Mouse (Mus musculus): ENCODE results near the gene Gm45337. TPM values are rescaled to one million over a fixed set of nuclear protein-coding genes. Genes with fewer than 3 reads are reported as not detected.
"Not testable (repeated sequence)": the region's sequence is repeated elsewhere in the genome, so short reads cannot be mapped to it uniquely, and the experiment has no call there.

Gm45337 gene
- polyA plus RNA-seq (2015; fragmentation: Nextera tagmentation; extraction: Ambion mirVana) = not detected in 2 replicates

DNA sequence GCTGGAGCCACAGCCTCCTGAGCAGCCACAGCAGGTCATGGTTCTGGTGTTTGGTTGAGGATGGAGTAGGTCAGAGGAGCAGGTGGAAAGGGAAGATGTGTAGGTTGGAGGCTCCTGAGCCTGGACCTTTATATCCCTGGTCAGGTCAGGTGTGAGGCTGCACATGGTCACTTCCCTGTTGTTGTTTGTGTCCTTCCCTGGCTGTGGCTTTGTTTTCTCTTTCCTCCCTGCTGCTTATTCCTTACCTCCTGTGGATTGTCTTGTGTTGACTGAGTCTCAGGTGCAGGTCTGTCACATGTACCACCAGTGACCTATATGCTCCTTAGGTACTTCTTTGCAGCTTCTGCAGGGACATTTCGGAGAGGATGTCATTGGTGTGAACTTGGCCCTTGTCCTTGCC is at the start of gene Gm45337:
Gene Gm45337, minus strand, starts transcription at position 101 of the 400 bp plus-strand sequence.
- Histone ChIP-seq H3K4me3 (ENCODE audit: low read depth, low read length) (no peak within 1 kb of the TSS), H3K4me1 (ENCODE audit: control insufficient read depth, low read depth, low read length) (no peaks in the 10 kb centered on the region), H3K36me3 (ENCODE audit: control insufficient read depth, insufficient read depth) (no peaks in the 10 kb centered on the region), H3K9ac (ENCODE audit: low read depth, low read length) (no peak within 1 kb of the TSS), H3K27me3 (ENCODE audit: control insufficient read depth, insufficient read depth, low read depth, low read length) (no peaks in the 10 kb centered on the region), H3K27ac (ENCODE audit: low read length) (no peak within 1 kb of the TSS), H3K4me2 (ENCODE audit: low read depth, low read length) (no peak within 1 kb of the TSS), H3K9me3 (replicated peaks; ENCODE audit: control insufficient read depth, low read length) (no peaks in the 10 kb centered on the region)
- 42% methylated on average over 1 of the region's 1 CpGs for WGBS (ENCODE audit: insufficient replicate concordance)
- ATAC-seq (ENCODE audit: low read depth) = no peak

DNA sequence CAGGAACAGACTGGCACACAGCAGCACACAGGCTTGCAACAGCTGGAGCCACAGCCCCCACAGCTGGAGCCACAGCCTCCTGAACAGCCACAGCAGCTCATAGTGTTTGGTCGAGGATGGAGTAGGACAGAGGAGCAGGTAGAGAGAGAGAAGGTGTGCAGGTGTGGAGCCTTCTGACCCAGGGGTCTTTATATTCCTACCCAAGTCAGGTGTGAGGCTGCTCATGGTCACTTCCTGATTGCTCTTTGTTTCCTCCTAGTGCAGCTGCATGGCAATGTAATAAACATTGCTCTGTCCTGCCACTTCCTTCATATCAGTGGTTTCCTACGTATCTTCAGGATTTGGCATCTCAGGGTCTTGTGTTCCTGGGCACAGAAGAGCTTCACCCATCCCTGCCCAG is 45.9 kb upstream of the Gm45337 start, which contains the start of gene Gm10153:
Gene Gm10153, minus strand, starts transcription at position 101 of the 400 bp plus-strand sequence.
- WGBS (ENCODE audit: insufficient replicate concordance) = 17% methylated on average over 2 of the region's 2 CpGs
- Histone ChIP-seq H3K9me3 (replicated peaks; ENCODE audit: control insufficient read depth, low read length) (no peaks in the 10 kb centered on the region), H3K27me3 (ENCODE audit: control insufficient read depth, insufficient read depth, low read depth, low read length) (no peaks in the 10 kb centered on the region), H3K4me1 (ENCODE audit: control insufficient read depth, low read depth, low read length) (no peaks in the 10 kb centered on the region), H3K27ac (ENCODE audit: low read length) (no peak within 1 kb of the TSS), H3K9ac (ENCODE audit: low read depth, low read length) (no peak within 1 kb of the TSS), H3K36me3 (ENCODE audit: control insufficient read depth, insufficient read depth) (no peaks in the 10 kb centered on the region), H3K4me3 (ENCODE audit: low read depth, low read length) (no peak within 1 kb of the TSS), H3K4me2 (ENCODE audit: low read depth, low read length) (no peak within 1 kb of the TSS)
- no peak for ATAC-seq (ENCODE audit: low read depth)

DNA sequence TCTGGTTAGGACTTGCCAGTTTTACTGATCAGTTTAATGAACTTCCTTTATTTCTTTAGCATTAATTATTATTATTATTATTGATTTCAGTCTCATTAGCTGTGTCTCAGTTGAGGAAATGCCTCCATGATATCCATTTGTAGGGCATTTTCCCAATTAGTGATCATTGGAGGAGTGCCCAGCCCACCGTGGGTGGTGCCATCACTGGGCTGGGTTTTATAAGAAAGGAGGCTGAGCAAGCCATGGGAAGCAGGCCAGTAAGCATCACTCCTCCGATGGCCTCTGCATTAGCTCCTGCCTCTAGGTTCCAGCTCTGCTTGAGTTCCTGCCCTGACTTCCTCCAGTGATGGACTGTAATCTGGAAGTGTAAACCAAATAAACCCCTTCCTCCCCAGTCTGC is 43.7 kb upstream of the Gm45337 start:
- ATAC-seq (ENCODE audit: low read depth) = no peak
- no peak overlapping the region for H3K4me2 ChIP-seq (ENCODE audit: low read depth, low read length)
- H3K9me3 ChIP-seq (replicated peaks; ENCODE audit: control insufficient read depth, low read length) = no peaks in the 10 kb centered on the region
- H3K27me3 ChIP-seq (ENCODE audit: control insufficient read depth, insufficient read depth, low read depth, low read length) = no peaks in the 10 kb centered on the region
- H3K9ac ChIP-seq (ENCODE audit: low read depth, low read length) = no peak overlapping the region
- 62% methylated on average over 2 of the region's 2 CpGs for WGBS (ENCODE audit: insufficient replicate concordance)
- no peak overlapping the region for H3K27ac ChIP-seq (ENCODE audit: low read length)
- no peak overlapping the region for H3K4me3 ChIP-seq (ENCODE audit: low read depth, low read length)
- H3K4me1 ChIP-seq (ENCODE audit: control insufficient read depth, low read depth, low read length) = no peaks in the 10 kb centered on the region
- H3K36me3 ChIP-seq (ENCODE audit: control insufficient read depth, insufficient read depth) = no peaks in the 10 kb centered on the region

DNA sequence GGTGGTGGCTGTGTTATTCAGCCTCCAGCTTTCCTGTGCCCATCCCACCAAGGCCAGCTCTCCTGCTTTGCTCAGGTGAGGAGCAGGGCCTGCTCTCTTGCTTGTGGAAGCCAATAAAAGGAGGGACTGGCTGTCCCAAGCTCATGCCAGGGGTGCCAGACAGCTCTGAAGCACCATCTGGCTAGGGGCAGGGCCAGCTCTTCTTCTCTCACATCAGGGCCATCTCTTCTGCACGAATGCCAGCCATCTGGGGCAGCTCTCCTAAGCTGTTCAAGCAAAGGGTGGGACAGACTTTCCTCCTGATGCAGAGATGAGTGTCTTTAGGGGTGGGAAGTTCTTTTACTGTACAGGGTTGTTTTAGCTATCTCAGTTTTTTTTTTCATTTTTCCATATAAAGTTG is 36.6 kb upstream of the Gm45337 start:
- Histone ChIP-seq H3K9me3 (replicated peaks; ENCODE audit: control insufficient read depth, low read length) (no peaks in the 10 kb centered on the region), H3K4me1 (ENCODE audit: control insufficient read depth, low read depth, low read length) (no peaks in the 10 kb centered on the region), H3K4me3 (ENCODE audit: low read depth, low read length) (no peak overlapping the region), H3K4me2 (ENCODE audit: low read depth, low read length) (no peak overlapping the region), H3K9ac (ENCODE audit: low read depth, low read length) (no peak overlapping the region), H3K27me3 (ENCODE audit: control insufficient read depth, insufficient read depth, low read depth, low read length) (no peaks in the 10 kb centered on the region), H3K36me3 (ENCODE audit: control insufficient read depth, insufficient read depth) (no peaks in the 10 kb centered on the region), H3K27ac (ENCODE audit: low read length) (no peak overlapping the region)
- WGBS (ENCODE audit: insufficient replicate concordance) = 21% methylated on average over 1 of the region's 1 CpGs
- no peak for ATAC-seq (ENCODE audit: low read depth)

DNA sequence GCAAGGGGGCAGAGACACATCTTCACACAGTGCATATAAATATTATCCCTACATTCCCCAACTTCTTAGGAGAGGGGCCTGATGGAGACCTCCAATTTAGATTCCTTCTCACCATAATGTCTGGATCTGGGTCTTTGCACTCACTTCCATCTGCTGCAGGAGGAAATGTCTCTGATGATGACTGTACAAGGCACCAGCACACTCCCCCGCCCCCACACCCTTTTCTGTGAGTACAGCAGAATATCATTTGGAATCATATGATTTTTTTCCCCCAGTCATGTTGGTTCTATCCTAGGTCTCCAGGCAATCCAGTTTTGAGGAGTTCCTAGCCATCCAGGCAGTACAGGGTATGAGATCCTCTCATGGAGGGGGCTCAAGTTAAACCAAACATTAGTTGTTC is 34.3 kb upstream of the Gm45337 start:
- H3K36me3 ChIP-seq (ENCODE audit: control insufficient read depth, insufficient read depth) = no peaks in the 10 kb centered on the region
- H3K27ac ChIP-seq (ENCODE audit: low read length) = no peak overlapping the region
- no peaks in the 10 kb centered on the region for H3K27me3 ChIP-seq (ENCODE audit: control insufficient read depth, insufficient read depth, low read depth, low read length)
- 55% methylated on average over 1 of the region's 1 CpGs for WGBS (ENCODE audit: insufficient replicate concordance)
- no peak overlapping the region for H3K9ac ChIP-seq (ENCODE audit: low read depth, low read length)
- H3K9me3 ChIP-seq (replicated peaks; ENCODE audit: control insufficient read depth, low read length) = no peaks in the 10 kb centered on the region
- no peaks in the 10 kb centered on the region for H3K4me1 ChIP-seq (ENCODE audit: control insufficient read depth, low read depth, low read length)
- no peak for ATAC-seq (ENCODE audit: low read depth)
- no peak overlapping the region for H3K4me2 ChIP-seq (ENCODE audit: low read depth, low read length)
- no peak overlapping the region for H3K4me3 ChIP-seq (ENCODE audit: low read depth, low read length)

DNA sequence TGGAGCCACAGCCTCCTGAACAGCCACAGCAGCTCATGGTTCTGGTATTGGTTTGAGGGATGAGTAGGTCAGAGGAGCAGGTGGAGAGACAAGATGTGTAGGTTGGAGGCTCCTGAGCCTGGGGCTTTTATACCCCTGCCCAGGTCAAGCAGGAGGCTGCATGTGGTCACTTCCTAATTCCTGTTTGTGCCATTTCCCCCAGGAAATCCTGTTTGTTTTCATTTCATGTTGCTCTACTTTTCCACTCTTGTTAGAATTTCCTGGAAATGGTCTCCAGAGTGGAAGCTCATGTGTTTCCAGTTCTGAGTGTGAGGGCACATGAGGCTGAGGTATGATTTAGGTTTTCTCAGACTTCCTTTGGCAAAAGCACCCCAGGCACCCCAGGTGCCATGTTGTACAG is 31.5 kb upstream of the Gm45337 start, which contains the start of gene Krtap5-2:
Gene Krtap5-2, minus strand, starts transcription at position 101 of the 400 bp plus-strand sequence.
- not testable (repeated sequence) for H3K4me2 ChIP-seq (ENCODE audit: low read depth, low read length); H3K9me3 ChIP-seq (replicated peaks; ENCODE audit: control insufficient read depth, low read length); H3K27ac ChIP-seq (ENCODE audit: low read length); H3K9ac ChIP-seq (ENCODE audit: low read depth, low read length); H3K4me1 ChIP-seq (ENCODE audit: control insufficient read depth, low read depth, low read length); ATAC-seq (ENCODE audit: low read depth); H3K4me3 ChIP-seq (ENCODE audit: low read depth, low read length); H3K27me3 ChIP-seq (ENCODE audit: control insufficient read depth, insufficient read depth, low read depth, low read length); H3K36me3 ChIP-seq (ENCODE audit: control insufficient read depth, insufficient read depth)

DNA sequence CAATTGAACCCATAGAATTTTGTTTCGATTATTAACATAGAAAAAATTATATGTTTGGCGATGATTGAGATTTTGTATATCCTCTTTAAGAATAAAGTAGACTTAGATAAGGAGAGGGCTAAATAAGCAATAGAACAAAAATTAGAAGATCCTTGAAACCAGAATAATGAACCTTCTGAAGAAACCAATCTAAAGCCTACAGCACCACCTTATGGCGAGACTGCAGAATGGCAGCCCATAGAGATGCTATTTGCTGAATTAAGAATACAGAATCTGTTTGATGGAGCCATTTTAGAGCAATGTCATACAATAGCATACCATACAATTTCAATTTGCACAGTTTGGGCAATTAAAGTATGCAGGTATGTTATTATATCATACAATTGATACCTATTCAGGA is 25.4 kb upstream of the Gm45337 start:
- Histone ChIP-seq H3K4me2 (ENCODE audit: low read depth, low read length) (no peak overlapping the region), H3K27ac (ENCODE audit: low read length) (no peak overlapping the region), H3K36me3 (ENCODE audit: control insufficient read depth, insufficient read depth) (no peaks in the 10 kb centered on the region), H3K9me3 (replicated peaks; ENCODE audit: control insufficient read depth, low read length) (no peaks in the 10 kb centered on the region), H3K4me1 (ENCODE audit: control insufficient read depth, low read depth, low read length) (no peaks in the 10 kb centered on the region), H3K27me3 (ENCODE audit: control insufficient read depth, insufficient read depth, low read depth, low read length) (no peaks in the 10 kb centered on the region), H3K9ac (ENCODE audit: low read depth, low read length) (no peak overlapping the region), H3K4me3 (ENCODE audit: low read depth, low read length) (no peak overlapping the region)
- ATAC-seq (ENCODE audit: low read depth) = no peak
- 36% methylated on average over 3 of the region's 3 CpGs for WGBS (ENCODE audit: insufficient replicate concordance)

DNA sequence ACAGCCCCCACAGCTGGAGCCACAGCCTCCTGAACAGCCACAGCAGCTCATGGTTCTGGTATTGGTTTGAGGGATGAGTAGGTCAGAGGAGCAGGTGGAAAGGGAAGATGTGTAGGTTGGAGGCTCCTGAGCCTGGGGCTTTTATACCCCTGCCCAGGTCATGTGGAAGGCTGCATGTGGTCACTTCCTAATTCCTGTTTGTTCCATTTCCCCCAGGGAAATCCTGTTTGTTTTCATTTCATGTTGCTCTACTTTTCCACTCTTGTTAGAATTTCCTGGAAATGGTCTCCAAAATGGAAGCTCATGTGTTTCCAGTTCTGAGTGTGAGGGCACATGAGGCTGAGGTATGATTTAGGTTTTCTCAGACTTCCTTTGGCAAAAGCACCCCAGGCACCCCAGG is 21.2 kb upstream of the Gm45337 start, which contains the start of gene Gm4553:
Gene Gm4553, minus strand, starts transcription at position 101 of the 400 bp plus-strand sequence.
- ATAC-seq (ENCODE audit: low read depth); H3K4me1 ChIP-seq (ENCODE audit: control insufficient read depth, low read depth, low read length); H3K27me3 ChIP-seq (ENCODE audit: control insufficient read depth, insufficient read depth, low read depth, low read length): not testable (repeated sequence)

DNA sequence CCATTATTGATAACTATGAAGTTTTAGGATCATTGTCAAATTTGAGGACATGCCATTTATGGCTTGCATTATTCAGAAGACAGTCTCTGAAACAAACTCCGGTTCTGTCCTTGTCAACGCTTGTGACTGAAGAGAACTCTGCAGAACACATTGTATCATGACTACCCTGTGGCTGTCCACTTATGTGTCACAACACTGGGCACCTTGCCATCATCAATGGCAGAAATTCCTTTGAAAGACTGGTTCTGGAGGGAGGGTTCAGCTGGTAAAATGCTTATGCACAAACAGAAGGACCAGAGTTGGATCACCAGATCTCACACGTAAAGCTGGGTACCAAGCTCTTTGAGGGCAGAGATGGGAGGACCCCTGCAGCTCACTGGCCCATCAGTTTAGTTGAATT is 15.0 kb upstream of the Gm45337 start:
- no peak overlapping the region for H3K9ac ChIP-seq (ENCODE audit: low read depth, low read length)
- no peak overlapping the region for H3K4me2 ChIP-seq (ENCODE audit: low read depth, low read length)
- no peak overlapping the region for H3K27ac ChIP-seq (ENCODE audit: low read length)
- H3K27me3 ChIP-seq (ENCODE audit: control insufficient read depth, insufficient read depth, low read depth, low read length) = no peaks in the 10 kb centered on the region
- no peak overlapping the region for H3K4me3 ChIP-seq (ENCODE audit: low read depth, low read length)
- ATAC-seq (ENCODE audit: low read depth) = no peak
- no peaks in the 10 kb centered on the region for H3K9me3 ChIP-seq (replicated peaks; ENCODE audit: control insufficient read depth, low read length)
- no peaks in the 10 kb centered on the region for H3K36me3 ChIP-seq (ENCODE audit: control insufficient read depth, insufficient read depth)
- WGBS (ENCODE audit: insufficient replicate concordance) = 82% methylated on average over 3 of the region's 3 CpGs
- no peaks in the 10 kb centered on the region for H3K4me1 ChIP-seq (ENCODE audit: control insufficient read depth, low read depth, low read length)

More for the DNA sequence above, 21.2 kb upstream of the Gm45337 start, which contains the start of gene Gm4553:
- not testable (repeated sequence) for H3K9me3 ChIP-seq (replicated peaks; ENCODE audit: control insufficient read depth, low read length); H3K4me2 ChIP-seq (ENCODE audit: low read depth, low read length); H3K4me3 ChIP-seq (ENCODE audit: low read depth, low read length); H3K27ac ChIP-seq (ENCODE audit: low read length); H3K9ac ChIP-seq (ENCODE audit: low read depth, low read length); H3K36me3 ChIP-seq (ENCODE audit: control insufficient read depth, insufficient read depth)

Data from liver, embryonic 16.5 days (tissue).